Mouse (Mus musculus) liver, adult 2 months (tissue): ENCODE results near the gene F830045P16Rik.

Experiments used
- CTCF ChIP-seq: fragments of 200-500 bp; IDR thresholded peaks from 2 replicates; pipeline ENCODE4 v1.5.1; 2011; ENCODE audit warnings: low read depth, low read length, control low read depth
- POLR2A ChIP-seq: fragments of 200-500 bp; IDR thresholded peaks from 2 replicates; pipeline ENCODE4 v1.6.1; 2011; ENCODE audit warnings: low read length, control low read depth; ENCODE audit not compliant: insufficient read depth; ENCODE audit errors: extremely low read depth

DNA sequence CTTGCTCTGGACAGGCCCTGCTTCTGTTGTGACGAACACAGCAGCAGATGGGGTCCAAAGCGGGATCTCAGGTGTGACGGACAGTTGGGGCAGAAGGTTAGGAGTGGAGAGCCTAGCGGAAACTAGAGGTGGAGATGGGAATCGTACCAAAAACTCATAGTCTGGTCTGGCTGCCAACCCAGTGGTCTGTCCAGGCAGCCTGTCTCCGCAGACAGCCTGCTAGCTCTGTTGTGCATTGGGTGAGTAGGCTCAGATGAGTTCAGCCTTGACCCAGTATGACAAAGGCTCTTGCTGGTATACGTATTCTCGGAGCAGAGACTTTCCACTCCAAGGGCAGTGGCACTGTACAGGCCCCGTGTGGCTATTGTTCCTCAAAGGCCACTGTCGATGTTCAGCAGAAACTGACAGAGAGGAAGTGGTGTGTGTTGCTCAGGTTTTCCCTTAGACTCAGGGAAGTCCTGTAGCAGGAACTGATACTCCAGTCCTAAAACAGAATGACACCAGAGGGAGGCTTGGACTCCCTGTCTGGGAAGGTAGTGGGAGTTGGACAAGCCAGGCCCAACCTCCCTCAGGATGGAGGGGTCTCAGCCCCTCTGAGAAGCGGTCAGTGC lies 49.6 kb upstream of the F830045P16Rik start:
- no peak for TF ChIP-seq POLR2A
- no peak for TF ChIP-seq CTCF
